Mouse (Mus musculus) heart, postnatal 0 days (tissue): ENCODE measurements at regions not wholly inside any gene's neighbourhood (a gene's known extent, or its start where the extent isn't known, plus 50 kb on each side); places are given as distances from the start of the nearest gene placed in this dataset.

ENCODE experiments used
- CTCF ChIP-seq: IDR thresholded peaks from 2 replicates; pipeline ENCODE4 v1.5.1; 2016; ENCODE audit warnings: antibody characterized with exemption, control low read depth, low read depth
- EP300 ChIP-seq: IDR thresholded peaks from 2 replicates; pipeline ENCODE4 v1.6.1; 2016; ENCODE audit warnings: antibody characterized with exemption, low read depth

DNA sequence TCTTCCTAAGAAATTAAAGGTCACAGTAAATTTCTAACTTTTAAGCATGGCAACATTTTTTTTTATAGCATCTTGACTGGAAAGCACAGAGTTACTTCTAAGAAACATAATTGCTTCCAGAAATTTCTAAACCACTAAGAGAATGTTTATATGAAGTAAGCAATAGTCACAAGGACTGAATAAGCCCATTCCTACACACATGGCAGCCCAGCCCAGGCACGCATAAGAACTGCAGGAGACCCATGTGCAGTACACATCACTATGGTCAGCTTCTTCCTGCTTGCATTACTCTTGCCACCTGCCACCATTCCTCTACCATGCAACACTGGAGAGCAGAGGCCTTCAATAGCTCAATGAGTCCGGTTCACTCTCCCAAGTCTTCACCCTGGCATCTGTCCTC lies 201.4 kb upstream of the Cxadr start:
- no peak for TF ChIP-seq CTCF
- TF ChIP-seq EP300: no peak
